9 mouse cellular contexts compared by ENCODE assay signal in genomic region chr5:112210104-112210503, GRCm38 (mm10). TPM values are rescaled to one million over a fixed set of nuclear protein-coding genes. Genes with fewer than 3 reads are reported as not detected.
A peak's percentile ranks its signal among the peaks of the same experiment; 100 is the strongest.
DNase-seq lines count a peak whose midpoint lies in the region; TF ChIP-seq lines count a peak whose summit lies in the region.
"Had no signal": no experiment of that assay in that cellular context is flagged by ENCODE, and none has a peak within 500 bp of the region (broad histone marks: within the 10 kb centered on the region; RNA-seq: fewer than 3 reads in every experiment).

No protein-coding gene starts in this region.

- intact Hi-C loops in left cerebral cortex, postnatal 4 days (cut with DNase I), result no loop called here

- no peak for TF ChIP-seq POLR2A in brain, embryonic 14.5 days (IDR thresholded peaks at IDR 0.05; ENCODE audit: borderline replicate concordance, extremely low read depth, insufficient read depth, insufficient read length, poor library complexity, severe bottlenecking)

- no peak overlapping the region for H3K4me3 ChIP-seq in layer of hippocampus, adult 2 months
- H3K4me3 ChIP-seq: heart, embryonic 13.5 days had no signal

- no peak overlapping the region for H3K27ac ChIP-seq in layer of hippocampus, adult 2 months
- H3K27ac ChIP-seq: heart, embryonic 13.5 days had no signal

- peak in 1 of 2 experiments; percentile 76 for DNase-seq in layer of hippocampus, adult 2 months (ENCODE audit: low spot score in 2 of 2)
- no peak for DNase-seq in layer of hippocampus, adult 9-11 months
- DNase-seq in MN1 (ENCODE audit: low spot score), result peak; percentile 54
- DNase-seq in brain, embryonic 14.5 days (ENCODE audit: low read depth), result peak; percentile 83
- peak; percentile 59 to 65 for DNase-seq in frontal cortex, postnatal 36 days (ENCODE audit: low spot score in 2 of 2)
- peak; percentile 73 for DNase-seq in left cerebral cortex, postnatal 4 days
- peak; percentile 32 to 50 for DNase-seq in natural killer cell, adult 2 months (ENCODE audit: low spot score in 2 of 2)
- DNase-seq in urinary bladder, postnatal 10 days (ENCODE audit: low spot score), result no peak

- peak; percentile 92 for TF ChIP-seq CTCF in layer of hippocampus, adult 2 months (conservative IDR thresholded peaks at IDR 0.05)
- TF ChIP-seq CTCF in brain, embryonic 14.5 days (IDR thresholded peaks at IDR 0.05; ENCODE audit: borderline replicate concordance, extremely low read depth, insufficient read depth, insufficient read length), result peak; percentile 100

RNA-seq across cellular contexts. Expression of gene Cryba4, which starts 42.2 kb away (rescaled TPM):
- total RNA-seq in layer of hippocampus, adult 2 months (2021), result 1 to 10 TPM; 1.0 to 1.5 TPM
- 1.00 and 1.6 TPM in 2 replicates for polyA plus RNA-seq in brain, embryonic 14.5 days (2012; rRNA removed)
- total RNA-seq in left cerebral cortex, postnatal 4 days (2021), result under 1 TPM; 0.50 to 0.54 TPM

RNA-seq across cellular contexts. Expression of gene Crybb1, which starts 45.5 kb away (rescaled TPM):
- 1 to 10 TPM; 6.4 to 7.8 TPM for total RNA-seq in layer of hippocampus, adult 2 months (2021)
- 1.1 and 1.6 TPM in 2 replicates for polyA plus RNA-seq in brain, embryonic 14.5 days (2012; rRNA removed)
- total RNA-seq in left cerebral cortex, postnatal 4 days (2021), result 1 to 10 TPM; 3.5 to 5.6 TPM

Comparison
In these comparisons a context has a peak if more than half of its experiments do, and no peak if none do; other contexts are left out.
1. DNase-seq: peak in MN1 (single experiment), brain, embryonic 14.5 days (single experiment), frontal cortex, postnatal 36 days (2 of 2), left cerebral cortex, postnatal 4 days (single experiment) and natural killer cell, adult 2 months (2 of 2); none in layer of hippocampus, adult 9-11 months (single experiment) and urinary bladder, postnatal 10 days (single experiment).